Mouse (Mus musculus): ENCODE results near the gene Piwil4.
"Not testable (repeated sequence)": the region's sequence is repeated elsewhere in the genome, so short reads cannot be mapped to it uniquely, and the experiment has no call there.

Piwil4 gene

DNA sequence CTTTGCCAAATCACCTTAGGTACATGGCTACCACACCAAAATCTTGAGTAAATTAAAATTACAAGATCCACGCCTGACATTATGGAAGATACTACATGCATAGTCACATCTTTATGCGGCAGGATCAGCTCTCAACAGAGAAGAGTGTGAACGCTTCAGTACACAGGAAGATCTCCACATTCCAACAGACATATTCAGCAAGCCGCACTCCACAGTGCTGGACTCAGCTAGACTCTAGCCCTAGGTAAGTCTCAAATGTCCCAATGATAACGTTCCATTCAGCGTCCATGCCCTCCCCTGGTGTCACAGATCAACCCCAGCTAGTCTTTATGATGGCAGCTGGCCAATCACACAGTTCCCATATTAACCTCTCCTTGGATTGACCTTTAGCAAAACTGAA is 14.5 kb downstream of the Piwil4 start:
- DNase-seq (ENCODE audit: low read depth, low spot score) = no peak

DNA sequence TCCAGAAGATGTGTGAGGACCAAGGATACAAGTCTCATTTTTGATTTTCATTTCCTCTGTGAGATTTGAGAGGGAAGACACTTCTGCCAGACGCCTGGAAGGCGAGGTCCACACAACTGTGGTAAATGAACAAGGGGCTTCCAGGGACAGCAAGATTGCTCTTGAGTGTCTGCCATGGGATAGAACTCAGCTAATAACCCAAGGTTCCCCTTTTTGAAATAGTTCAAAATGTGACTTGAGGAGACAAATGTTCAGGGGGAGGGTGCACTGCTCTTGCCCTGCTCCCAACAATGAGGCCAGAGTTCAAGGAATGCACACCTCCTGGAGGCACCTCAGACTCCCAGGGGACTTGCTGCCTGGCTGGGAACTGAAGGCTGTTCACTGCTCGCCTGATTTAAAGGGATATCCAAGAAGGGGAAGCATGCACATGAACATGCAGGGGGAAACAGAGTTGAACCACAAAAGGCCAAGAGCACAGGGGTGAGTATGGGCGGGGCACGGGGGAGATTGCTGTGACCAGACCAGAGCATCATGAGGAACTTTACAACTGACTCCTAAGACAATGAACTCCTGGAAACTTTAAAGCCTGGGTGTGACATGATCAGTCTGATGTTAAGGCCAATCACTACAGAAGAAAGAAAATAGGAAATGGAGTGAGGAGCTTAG is 15.6 kb downstream of the Piwil4 start:
- no peak for DNase-seq (ENCODE audit: low read depth, low spot score)

DNA sequence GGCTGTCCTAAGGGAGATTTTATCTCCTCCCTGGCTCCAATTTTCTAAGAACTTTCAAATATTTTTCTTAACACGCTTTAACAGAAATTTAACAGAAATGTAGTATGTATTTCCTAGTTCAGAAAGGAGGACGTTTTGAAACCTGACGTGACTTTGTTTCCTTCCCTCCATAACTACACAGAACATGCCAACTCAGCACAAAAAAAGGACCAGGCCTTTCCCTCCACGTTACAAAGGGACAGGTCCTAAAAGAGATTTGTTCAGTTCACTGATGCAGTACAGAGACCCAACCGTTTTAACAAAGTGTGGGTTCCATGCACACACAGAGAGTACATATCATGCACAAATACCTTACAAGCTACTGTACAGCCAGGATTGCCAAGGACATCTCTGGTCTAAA is 18.9 kb downstream of the Piwil4 start:
- no peak for DNase-seq (ENCODE audit: low read depth, low spot score)

DNA sequence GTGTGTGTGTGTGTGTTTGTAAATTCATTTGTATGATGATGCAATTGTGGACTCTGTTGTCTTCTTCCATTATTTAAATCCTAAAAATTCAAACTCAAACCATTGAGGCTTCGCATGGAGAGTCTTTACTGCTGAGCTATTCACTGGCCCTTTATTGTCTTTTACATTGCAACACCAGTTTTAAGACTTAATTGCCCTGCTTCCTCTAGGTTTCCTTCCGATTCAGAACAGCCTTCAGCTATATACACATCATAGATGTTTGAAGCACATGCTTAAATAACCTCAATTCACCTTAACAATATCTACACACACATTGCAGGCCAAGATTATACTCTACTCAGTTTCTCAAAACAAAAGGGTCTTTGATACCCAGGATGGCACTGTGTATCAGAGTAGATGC is 20.1 kb downstream of the Piwil4 start:
- DNase-seq (ENCODE audit: low read depth, low spot score) = no peak

DNA sequence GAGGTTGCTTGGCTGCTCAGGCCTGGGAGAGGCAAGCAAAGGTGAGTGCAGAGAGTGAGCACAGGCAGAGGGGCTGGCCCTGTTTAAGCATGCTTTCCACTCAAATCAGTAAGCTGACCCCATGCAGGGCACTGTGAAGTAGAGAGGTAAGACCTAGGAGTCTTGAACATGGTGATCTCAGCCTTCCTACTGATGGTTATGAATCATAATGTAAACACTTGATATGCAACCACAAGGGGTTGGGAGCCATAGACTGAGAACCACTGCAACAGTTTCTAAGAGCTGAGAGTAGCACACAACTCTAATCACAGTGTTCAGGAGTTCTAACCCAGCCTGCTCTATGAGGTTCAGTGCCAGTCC is 22.2 kb downstream of the Piwil4 start:
- no peak for DNase-seq (ENCODE audit: low read depth, low spot score)

DNA sequence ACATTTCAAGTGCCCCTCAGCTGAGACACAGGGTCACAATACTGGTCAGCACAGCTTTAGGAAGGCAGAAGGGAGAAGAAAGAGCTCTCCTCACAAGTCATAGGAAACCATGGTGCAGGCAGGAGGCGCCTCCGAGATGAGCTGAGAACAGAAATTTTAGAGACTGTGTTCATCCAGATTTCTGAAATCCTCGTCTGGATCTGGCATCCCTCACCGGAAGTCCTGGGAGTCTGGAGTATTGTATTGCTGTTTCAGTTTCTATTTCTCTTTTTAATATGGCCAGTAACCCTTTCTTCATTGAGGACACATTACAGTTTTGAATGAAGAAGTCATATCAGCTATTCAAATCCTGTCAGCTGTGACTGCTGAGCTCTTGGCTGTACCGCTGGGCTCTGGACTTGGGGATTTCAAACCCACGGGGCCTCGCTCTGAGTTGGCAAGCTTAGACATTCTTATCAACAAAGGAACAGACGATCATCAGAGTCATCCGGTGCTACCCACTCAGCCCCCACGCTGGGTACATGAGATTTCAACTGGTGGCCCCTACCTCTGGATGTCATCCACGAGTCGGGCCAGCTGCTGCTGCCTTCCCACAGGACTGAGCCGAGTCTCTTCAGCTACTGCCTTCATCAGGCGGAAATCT is 22.7 kb downstream of the Piwil4 start:
- no peak for DNase-seq (ENCODE audit: low read depth, low spot score)

DNA sequence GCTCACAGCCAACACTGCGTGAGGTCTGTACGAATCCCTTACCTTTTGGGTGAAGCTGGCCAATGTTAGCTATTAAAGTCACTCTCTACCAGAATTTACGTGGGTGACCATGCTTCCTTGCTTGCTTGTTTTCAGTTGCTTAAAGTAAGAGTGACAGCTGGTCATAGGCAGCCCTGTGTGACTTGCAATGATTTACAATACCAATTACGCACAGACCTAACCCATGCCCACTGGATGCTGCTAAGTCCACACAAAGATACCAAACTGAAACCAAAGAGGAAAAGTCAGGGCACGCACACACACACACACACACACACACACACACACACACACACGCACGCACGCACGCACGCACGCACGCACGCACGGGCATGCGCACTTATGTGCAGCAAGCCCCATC is 25.3 kb downstream of the Piwil4 start:
- no peak for DNase-seq (ENCODE audit: low read depth, low spot score)

DNA sequence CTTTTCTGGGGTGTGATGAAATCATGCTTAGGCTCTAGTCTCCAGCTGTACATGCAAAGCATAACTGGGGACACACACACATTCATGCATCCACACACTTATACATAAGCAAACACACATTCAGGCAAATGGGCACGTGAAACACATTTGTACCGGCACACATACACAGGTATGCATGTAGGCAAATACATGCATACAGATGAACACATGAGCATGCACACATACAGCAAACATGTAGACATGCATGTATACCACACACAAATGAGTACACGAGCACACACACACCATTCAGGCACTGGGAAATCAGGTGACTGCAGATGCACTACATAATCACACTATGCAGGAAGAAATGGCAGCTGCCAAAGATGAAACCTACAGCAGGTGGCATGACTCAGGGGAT is 29.6 kb downstream of the Piwil4 start:
- DNase-seq (ENCODE audit: low read depth, low spot score) = no peak

DNA sequence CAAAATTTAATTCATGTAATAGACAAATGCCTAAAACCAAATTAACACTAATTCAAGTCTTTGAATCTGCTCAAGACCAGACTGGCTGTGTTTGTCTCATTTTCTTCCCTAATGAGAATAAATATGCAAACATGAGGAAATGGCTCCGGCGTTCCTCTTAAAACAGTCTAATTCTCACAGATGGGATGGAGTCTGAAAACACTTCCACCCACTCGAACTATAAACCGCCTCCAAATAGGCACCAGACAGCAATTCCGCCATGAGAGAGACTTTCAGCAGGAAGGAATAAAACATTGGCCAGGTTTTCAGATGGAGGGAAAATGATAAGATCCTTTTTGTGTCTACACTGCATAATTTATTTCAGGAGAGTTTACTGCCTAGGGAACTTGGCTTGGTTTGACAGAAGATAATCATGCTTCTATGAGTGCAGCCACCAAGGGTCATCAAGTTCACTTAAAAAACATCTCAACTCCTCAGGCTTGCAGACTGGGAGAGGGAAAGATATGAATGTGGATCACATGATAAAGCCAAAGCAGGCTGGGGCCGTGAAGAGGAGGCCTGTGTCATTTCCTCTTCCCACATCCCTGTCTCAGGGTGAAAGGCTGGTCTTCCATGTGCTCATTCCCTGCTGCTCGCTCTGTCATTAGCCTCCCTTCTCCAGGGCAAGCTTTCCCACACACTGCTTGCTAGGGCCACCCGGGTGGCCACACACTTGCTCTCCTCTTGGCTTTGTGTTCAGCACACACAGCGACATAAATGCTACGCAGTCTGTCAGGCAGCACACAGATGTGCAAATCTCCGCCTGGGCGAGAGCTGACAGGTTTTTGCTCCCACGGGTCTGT is 35.0 kb downstream of the Piwil4 start:
- DNase-seq (ENCODE audit: low read depth, low spot score) = no peak

DNA sequence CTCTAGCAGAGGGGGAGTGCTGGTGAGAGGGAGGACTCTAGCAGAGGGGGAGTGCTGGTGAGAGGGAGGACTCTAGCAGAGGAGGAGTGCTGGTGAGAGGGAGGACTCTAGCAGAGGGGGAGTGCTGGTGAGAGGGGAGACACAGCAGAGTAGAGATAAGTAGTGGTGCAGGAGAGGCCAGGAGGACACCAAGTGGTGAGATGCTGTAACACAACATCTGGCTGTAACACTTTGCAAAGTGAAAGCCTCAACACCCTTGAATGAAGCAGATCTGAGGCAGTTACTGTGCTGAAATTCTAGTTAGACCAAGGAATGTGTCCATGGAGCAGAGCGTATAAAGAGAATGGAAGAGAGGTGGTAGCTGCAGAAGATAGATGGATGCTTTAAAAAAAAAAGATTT is 39.7 kb downstream of the Piwil4 start:
- not testable (repeated sequence) for DNase-seq (ENCODE audit: low read depth, low spot score)

DNA sequence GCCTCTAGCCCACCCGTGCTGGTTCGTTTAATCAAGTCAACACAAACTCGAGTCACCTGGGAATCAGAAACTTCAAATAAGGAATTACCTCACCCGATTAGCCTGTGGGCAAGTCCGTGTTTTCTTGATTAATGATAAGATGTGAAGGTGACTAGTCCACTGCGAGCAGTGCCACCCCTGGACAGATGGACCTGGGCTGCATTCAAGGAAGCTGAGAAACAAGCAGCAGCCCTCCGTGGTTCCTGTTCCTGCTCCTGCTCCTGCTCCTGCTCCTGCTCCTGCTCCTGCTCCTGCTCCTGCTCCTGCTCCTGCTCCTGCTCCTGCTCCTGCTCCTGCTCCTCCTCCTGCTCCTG is 41.3 kb downstream of the Piwil4 start:
- DNase-seq (ENCODE audit: low read depth, low spot score) = no peak

DNA sequence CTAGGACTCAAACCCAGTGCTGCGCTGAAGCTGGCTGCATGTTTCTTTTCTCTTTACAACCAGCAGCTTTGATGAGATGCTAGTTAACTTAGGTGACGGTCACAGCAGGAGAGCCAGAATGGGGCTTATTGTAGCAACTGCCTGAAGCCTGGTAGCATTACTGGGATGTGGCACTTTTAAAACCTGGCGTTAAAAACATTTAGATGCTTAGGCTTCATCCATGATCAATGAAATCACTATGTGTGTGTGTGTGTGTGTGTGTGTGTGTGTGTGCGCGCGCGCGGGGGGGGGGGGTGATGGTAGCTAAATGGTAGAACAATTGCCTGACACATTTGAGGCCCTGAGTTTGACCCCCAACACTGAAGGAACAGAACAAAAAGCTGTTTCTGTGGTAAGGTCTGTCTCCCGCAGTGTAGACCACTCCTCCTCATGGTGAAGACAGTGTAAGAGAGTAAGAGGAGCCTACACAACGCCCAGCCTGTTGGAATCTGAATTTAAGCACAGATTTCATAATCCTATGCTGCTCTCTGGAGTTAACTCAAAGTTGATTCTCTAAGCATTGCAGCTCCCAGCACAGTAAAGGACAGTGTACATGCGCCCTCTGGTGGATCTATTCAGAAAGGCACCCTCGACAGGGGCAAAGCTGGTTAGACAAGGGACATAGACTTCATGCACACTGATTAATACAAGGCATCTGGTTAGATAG is 41.8 kb downstream of the Piwil4 start:
- peak; percentile 69 for DNase-seq (ENCODE audit: low read depth, low spot score)

DNA sequence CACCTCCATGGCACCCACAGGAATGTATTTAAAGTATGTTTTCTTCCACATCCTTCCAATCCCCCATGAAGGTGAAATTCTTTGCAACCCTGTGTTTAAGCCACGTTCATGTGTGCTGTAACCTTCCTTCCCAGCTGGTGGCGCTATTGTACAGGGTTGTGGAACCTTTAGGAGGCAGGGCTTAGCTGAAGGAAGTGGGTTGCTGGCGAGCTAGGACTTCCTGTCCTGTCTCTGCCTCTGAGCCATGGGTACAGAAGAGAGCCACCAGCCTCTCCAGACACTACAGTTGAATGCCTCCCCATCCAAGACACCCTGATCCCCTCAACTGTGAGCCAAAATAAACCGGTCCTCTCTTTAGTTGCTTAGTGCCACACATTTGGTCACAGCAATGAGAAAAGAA is 42.6 kb downstream of the Piwil4 start:
- DNase-seq (ENCODE audit: low read depth, low spot score) = no peak

DNA sequence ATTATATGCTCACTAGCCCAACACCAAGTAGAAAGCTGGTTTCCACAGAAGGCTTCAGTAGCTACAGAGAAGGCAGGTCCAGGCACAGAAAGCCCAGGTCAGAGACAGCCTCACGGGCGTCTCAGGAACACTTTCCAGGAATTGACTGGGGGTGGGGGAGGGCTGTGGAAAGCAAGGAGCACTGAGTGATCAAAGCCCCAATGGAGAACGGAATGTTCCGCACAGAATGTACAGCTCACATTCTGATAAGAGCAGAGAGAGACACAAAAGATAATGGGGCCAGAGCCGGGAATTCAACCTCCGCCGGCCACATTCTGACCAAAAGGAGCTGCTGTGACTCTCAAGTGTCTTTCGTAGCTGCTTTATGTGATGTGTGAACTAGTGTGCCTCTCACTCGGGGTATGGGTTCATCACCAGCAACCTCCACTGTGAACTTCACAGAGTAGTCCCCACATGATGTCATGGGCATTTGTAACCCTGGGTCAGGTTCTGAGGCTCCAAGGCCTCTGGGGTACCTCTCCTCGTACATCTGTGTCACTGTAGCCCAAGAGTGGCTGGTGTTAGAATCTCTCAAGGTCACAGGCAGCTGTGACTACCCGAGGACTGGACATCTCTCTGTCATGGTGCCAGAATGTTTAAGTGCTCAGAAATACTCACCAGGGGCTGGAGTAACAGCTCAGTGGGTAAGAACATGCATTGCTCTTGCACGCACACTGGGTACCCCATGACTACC is 51.0 kb downstream of the Piwil4 start:
- DNase-seq (ENCODE audit: low read depth, low spot score) = no peak

DNA sequence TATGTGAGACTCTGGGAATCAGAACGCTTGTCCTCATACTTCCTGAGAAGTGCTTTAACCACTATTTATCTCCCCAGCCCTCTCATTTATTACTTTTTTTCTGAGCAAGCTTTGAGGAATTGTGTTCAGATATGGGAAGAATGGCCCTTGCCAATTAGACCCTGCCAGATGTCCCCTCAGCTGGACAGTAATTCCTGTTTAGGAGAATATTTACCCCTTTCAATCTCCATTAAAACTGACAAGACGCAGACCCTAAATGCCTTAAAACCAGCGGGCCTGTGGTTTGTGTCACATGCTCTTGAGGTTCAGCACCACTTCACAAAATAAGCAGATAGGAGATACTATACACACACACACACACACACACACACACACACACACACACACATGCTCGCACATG is 56.2 kb downstream of the Piwil4 start:
- no peak for DNase-seq (ENCODE audit: low read depth, low spot score)

DNA sequence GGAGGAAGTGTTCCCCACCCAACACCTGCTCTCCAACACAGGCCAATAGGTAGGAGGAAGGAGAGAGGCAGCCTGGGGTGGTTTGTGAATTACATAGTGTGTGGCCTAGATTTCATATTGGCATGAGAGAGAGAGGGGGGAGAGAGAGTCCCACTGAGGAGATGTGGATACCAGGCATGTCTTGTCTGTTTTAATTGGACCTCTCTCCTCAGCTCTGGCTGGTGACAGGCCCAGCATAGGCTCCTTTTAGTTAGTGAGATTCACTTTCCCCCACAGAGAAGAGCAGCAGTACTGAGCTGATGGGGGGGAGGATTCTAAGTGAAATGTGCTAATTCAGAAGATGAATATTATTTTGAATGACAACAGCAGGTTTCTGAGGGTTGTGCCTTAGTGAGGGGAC is 57.8 kb downstream of the Piwil4 start:
- DNase-seq (ENCODE audit: low read depth, low spot score) = no peak

DNA sequence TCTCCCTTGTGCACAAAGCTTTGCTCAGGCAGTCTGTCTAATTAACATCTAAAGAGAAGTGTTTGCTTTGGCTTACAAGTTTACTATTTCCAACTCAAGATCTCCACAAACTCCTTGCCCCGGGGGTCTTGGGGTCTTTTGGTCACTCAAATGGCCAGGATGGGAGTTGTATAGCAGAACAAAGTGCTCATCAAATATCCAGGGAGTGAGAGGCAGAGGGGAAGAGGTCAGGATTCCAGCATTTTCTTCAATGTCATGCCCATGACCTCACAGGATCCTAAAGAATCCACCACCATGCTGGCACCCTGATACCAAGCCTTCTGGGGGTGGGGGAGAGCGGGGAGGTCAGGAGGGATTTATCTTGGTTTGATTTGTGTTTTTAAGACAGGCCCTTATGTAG is 59.9 kb downstream of the Piwil4 start:
- DNase-seq (ENCODE audit: low read depth, low spot score) = no peak

DNA sequence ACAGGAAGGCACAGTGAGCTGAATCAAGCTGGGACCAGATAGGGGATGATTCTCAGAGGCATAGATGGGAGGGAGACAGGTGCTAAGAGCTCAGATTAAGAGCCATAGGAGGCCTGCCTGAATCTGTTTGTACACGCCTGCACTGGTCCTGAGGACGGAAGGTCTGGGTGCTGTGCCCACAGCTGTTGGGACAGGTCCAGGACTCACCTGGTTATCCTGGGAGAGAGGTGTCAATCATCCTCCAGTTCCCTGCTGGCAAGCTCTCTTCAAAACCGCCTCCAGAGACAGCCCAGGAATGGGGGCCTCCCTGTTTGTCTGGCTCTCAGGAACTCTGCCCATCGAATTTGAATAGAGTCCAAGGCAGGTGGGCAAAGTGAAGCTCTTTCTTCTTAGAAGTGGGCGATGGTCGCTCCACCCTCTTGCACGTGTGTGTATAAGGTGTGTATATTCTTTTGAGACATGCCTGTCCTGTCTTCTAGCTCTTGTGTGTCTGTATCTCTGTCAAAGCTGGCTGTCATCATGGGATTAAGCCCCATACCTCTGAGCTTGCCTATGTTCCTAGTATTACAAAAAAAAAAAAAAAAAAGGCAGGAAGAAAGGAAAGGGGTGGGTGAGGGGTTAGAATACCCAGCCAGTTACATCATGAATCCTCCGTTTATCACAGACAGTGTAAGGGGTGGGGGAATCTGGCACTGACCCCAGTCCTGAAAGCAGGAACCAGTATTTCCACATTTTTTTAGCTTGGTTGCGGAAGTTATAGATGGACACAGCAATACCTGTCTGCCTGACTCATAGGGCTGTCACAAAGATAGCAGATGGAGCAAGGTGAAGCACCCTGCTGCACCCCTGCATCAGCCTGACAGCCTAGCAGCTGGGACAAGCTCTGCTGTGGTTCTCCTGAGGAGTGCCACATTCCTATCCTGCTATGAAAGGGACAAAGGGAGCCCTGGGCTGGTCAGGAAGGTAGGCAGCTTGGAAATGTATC is 64.5 kb downstream of the Piwil4 start:
- DNase-seq (ENCODE audit: low read depth, low spot score) = no peak

DNA sequence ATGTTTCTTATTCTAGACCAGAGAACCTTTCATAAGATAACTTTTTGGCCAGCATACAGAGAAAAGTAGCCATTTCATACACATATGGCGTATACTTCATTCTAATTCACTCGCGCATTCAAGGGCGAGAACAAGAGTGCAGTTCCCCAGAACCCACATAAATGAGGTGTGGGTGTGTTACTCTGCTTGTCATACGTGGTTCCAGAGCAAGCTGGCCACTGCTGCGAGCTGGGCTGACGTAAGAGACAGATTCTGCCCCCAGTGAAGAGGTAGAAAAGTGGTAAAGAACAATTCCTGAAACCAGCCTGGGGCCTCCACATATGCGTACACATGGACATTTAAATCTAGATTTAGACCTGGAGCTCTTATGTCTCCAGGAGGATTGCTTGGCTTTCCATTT is 66.0 kb downstream of the Piwil4 start:
- DNase-seq (ENCODE audit: low read depth, low spot score) = no peak

DNA sequence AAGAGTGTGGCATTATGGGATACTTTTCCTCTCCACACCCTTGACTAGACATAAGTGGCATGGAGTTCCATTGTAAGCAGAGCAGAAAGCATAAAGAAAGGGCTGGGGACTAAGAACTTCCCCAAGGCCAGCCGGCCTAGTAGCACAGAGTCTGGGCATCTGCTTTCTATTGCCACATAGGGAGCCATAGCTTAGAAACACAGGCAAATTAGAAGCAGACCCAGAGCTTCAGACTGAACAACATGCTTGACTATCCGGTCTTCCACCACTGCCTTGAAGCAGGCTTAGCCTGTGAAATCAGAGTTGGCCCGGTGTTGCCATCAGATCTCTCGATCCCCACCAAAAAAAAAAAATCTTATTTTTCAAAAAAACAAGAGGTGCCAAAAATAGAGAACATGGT is 67.4 kb downstream of the Piwil4 start:
- DNase-seq (ENCODE audit: low read depth, low spot score) = no peak

DNA sequence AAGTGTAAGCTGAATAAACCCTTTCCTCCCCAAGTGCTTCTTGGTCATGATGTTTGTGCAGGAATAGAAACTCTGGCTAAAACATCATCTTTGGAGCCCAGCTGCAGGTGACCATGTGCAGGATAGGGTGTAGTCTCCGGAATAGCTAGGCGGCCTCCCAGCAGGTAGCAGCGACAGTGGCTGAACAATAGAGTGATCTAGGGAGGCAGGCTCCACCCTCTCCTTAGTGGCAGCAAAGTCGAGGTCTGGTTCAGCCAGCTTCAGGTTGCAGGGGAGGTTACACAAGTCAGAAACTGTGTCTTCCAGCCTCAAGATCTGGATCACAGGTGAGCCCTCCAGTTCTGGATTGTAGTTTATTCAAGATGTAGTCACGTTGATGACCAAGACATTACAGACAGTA is 68.6 kb downstream of the Piwil4 start:
- DNase-seq (ENCODE audit: low read depth, low spot score) = not testable (repeated sequence)

Data from retina, adult 2 months (tissue).